Mouse (Mus musculus) thymus, adult 2 months (tissue): ENCODE measurements at regions not wholly inside any gene's neighbourhood (a gene's known extent, or its start where the extent isn't known, plus 50 kb on each side); places are given as distances from the start of the nearest gene placed in this dataset.

Experiments
- CTCF ChIP-seq: fragments of 200-500 bp; IDR thresholded peaks from 2 replicates; pipeline ENCODE4 v1.5.1; 2012; ENCODE audit warnings: mild to moderate bottlenecking, control low read depth, low read length, moderate library complexity, borderline replicate concordance; ENCODE audit not compliant: control insufficient read depth, poor library complexity, insufficient read depth; ENCODE audit errors: extremely low read depth
- POLR2A ChIP-seq: fragments of 200-500 bp; IDR thresholded peaks from 2 replicates; pipeline ENCODE4 v1.6.1; 2012; ENCODE audit warnings: mild to moderate bottlenecking, low read length, control low read depth, moderate library complexity; ENCODE audit not compliant: control insufficient read depth, poor library complexity, insufficient read depth; ENCODE audit errors: extremely low read depth

GRCm38 (mm10) chr10:41000965-41001364, 71.1 kb downstream of the Gpr6 start:
- TF ChIP-seq CTCF (no peak), POLR2A (no peak)
